Mouse (Mus musculus) B cell, adult 67 days (primary cell): Measurements from ENCODE around the gene C2cd4b. TPM values are rescaled to one million over a fixed set of nuclear protein-coding genes. Genes with fewer than 3 reads are reported as not detected.

ENCODE experiments used
- total RNA-seq, 2 experiments: library from RNA; stranded (reverse); gene quantifications; 4 replicates each; pipeline ENCODE4 v1.2.4; 2023

The C2cd4b gene
- total RNA-seq: not detected

DNA sequence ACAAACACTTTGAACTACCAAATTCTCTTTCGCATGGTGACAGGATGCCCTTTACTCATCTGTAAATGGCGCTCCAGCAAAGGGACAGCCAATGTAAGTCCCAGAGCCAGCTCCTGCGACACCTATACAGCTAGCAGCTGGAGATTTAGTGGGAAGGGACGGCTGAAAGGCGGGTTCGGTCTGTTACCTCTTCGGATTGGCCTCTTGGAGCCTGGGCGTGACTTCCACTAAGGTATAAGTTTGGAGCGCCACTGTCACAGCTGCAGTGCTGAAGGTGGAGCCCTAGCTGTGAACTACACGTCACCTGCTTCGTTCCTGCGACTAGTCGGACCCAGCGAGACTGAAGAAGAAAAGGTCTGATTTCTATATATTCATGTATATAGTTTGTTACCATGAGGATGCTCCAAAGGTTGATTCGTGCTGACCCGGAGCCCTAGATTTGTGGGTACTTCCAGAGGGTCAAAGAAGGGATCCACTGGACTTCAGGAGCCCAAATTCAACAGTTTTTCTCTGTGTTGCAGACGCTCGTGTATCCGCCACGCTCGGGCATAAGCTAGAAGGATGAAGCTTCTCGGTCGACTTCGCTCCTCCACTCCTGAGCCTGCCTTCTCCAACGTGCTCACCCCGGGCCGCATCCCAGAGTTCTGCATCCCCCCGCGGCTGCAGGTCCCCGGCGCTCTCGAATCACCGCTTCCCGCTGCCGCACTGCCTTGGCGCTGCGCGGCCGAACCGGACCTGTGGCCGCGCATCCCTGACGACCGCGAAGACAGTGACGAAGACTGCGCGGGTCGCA, at the start of gene C2cd4b:
Gene C2cd4b (plus strand): TSS at position 275 of the 793 bp plus-strand sequence.

Other genes starting within 250 kb of the C2cd4b start
- gene Tln2, start 199.7 kb upstream of the C2cd4b start, total RNA-seq: under 1 TPM; 0.12 to 0.78 TPM
- not detected for gene C2cd4a, start 72.9 kb downstream of the C2cd4b start, total RNA-seq
- gene Vps13c, start 81.0 kb downstream of the C2cd4b start, total RNA-seq: 10 to 100 TPM; 33.8 to 34.2 TPM